Mouse (Mus musculus): ENCODE measurements around the gene Gpr35. TPM values are rescaled to one million over a fixed set of nuclear protein-coding genes. Genes with fewer than 3 reads are reported as not detected.

Gpr35 gene
- polyA plus RNA-seq, 1 experiment from 2014 or later: 0.50 TPM

DNA sequence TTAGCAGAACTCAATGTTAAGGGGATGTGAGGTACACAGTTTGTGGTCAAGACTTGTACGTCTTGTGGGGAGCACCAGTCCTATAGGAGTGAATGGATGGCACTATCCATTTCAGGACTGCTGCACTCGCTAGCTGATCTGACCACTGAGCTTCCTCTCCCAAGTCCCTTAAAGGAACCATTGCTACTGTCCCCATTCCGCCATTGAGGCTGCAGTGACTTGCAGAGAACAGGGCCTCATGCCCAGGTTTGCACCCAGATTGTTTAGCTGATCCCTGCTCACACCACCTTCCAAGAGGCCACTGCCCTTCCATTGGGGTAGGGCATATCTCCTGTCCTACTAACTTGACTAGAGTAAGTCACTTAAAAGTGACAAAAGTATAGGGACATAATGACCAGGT lies 42.0 kb upstream of the Gpr35 start:
- no peak overlapping the region for H3K4me3 ChIP-seq (ENCODE audit: low read depth, low read length)
- H3K36me3 ChIP-seq (ENCODE audit: insufficient read depth): no peaks in the 10 kb centered on the region
- 94% methylated on average over 3 of the region's 3 CpGs for WGBS
- H3K4me1 ChIP-seq (ENCODE audit: insufficient read depth): peaks cover 16% of the 10 kb centered on the region; the same call in 1 of the 2 replicates
- no peak for DNase-seq
- no peak overlapping the region for H3K4me2 ChIP-seq
- H3K9me3 ChIP-seq (ENCODE audit: low read depth, low read length): no peaks in the 10 kb centered on the region
- no peak for ATAC-seq (ENCODE audit: insufficient read depth)
- H3K27ac ChIP-seq (ENCODE audit: low read depth): no peak overlapping the region
- H3K27me3 ChIP-seq (ENCODE audit: insufficient read depth, low read length): no peaks in the 10 kb centered on the region
- no peak overlapping the region for H3K9ac ChIP-seq
- TF ChIP-seq CTCF (IDR thresholded peaks at IDR 0.05; ENCODE audit: low read depth): no peak

DNA sequence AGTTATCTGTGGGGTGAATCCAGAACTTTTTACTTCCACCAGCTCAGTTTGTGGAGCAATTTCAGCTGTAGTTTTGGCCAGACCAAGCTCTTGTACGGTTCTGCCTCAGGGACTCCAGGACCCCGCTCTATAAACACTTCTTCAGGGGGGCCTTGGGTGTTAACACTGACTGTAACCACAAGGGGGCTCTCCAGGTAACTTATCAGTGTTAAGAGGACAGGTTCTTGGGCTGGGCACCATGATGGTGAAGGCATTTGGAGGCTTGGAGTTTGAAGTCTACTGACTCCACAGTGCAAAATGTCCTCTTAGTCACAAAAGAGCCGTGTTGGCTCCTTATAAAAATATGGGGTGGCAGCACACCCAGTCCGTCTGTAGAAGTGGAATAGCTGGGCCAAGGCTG lies 41.6 kb upstream of the Gpr35 start:
- ATAC-seq (ENCODE audit: insufficient read depth) (no peak), DNase-seq (peak; percentile 49)
- no peaks in the 10 kb centered on the region for H3K9me3 ChIP-seq (ENCODE audit: low read depth, low read length)
- H3K4me2 ChIP-seq: no peak overlapping the region
- H3K4me1 ChIP-seq (ENCODE audit: insufficient read depth): peaks cover 16% of the 10 kb centered on the region; the same call in 1 of the 2 replicates
- WGBS: 63% methylated on average over 4 of the region's 4 CpGs
- H3K4me3 ChIP-seq (ENCODE audit: low read depth, low read length): no peak overlapping the region
- H3K27ac ChIP-seq (ENCODE audit: low read depth): no peak overlapping the region
- H3K27me3 ChIP-seq (ENCODE audit: insufficient read depth, low read length): no peaks in the 10 kb centered on the region
- TF ChIP-seq CTCF (IDR thresholded peaks at IDR 0.05; ENCODE audit: low read depth): peak; percentile 47
- peaks cover 3% of the 10 kb centered on the region; the same call in 1 of the 2 replicates for H3K36me3 ChIP-seq (ENCODE audit: insufficient read depth)
- no peak overlapping the region for H3K9ac ChIP-seq

DNA sequence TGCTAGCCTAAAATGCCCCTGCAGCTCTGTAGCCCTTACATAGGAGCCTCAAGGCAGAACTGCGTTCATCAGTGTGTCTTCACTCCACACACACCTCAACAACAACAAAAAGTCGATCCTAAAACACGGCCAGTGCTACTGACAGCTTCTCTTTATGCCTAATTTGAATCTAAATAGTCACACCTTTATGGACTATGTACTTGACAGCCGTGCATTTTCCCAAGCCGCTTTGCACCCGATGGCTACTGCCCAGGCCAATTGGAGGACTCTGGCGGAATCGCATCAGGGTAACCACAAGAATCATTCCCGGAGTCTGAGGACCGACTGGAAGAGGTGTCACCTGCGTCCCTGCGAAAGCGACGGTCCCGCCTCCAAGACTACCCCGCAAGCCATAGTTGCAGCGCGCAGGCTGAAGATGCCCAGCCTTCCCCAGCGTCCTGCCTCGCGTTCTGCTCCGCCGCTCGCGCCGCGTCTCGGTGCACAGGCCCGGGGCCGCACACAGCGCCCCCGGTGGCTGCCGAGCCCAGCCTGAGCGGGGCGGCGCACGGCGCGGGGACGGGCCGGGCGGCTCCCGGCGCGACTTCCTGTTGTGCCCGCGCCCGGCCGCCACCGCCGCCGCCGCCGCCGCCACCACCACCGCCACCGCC lies 40.3 kb upstream of the Gpr35 start, which contains the start of gene Rnpepl1:
Gene Rnpepl1, plus strand, starts transcription at position 545 of the 647 bp plus-strand sequence.
- Histone ChIP-seq H3K4me3 (ENCODE audit: low read depth, low read length) (peak within 1 kb of the TSS; percentile 72), H3K36me3 (ENCODE audit: insufficient read depth) (peaks cover 5% of the 10 kb centered on the region; the same call in 1 of the 2 replicates), H3K4me2 (peak within 1 kb of the TSS; percentile 92), H3K27ac (ENCODE audit: low read depth) (peak within 1 kb of the TSS; percentile 79), H3K9ac (peak within 1 kb of the TSS; percentile 86), H3K27me3 (ENCODE audit: insufficient read depth, low read length) (no peaks in the 10 kb centered on the region), H3K9me3 (ENCODE audit: low read depth, low read length) (no peaks in the 10 kb centered on the region), H3K4me1 (ENCODE audit: insufficient read depth) (peaks cover 16% of the 10 kb centered on the region; the same call in 1 of the 2 replicates)
- ATAC-seq (ENCODE audit: insufficient read depth) (peak; percentile 67), DNase-seq (peak; percentile 85)
- under 1% methylated on average over 47 of the region's 57 CpGs for WGBS
- TF ChIP-seq CTCF (IDR thresholded peaks at IDR 0.05; ENCODE audit: low read depth): peak; percentile 42

DNA sequence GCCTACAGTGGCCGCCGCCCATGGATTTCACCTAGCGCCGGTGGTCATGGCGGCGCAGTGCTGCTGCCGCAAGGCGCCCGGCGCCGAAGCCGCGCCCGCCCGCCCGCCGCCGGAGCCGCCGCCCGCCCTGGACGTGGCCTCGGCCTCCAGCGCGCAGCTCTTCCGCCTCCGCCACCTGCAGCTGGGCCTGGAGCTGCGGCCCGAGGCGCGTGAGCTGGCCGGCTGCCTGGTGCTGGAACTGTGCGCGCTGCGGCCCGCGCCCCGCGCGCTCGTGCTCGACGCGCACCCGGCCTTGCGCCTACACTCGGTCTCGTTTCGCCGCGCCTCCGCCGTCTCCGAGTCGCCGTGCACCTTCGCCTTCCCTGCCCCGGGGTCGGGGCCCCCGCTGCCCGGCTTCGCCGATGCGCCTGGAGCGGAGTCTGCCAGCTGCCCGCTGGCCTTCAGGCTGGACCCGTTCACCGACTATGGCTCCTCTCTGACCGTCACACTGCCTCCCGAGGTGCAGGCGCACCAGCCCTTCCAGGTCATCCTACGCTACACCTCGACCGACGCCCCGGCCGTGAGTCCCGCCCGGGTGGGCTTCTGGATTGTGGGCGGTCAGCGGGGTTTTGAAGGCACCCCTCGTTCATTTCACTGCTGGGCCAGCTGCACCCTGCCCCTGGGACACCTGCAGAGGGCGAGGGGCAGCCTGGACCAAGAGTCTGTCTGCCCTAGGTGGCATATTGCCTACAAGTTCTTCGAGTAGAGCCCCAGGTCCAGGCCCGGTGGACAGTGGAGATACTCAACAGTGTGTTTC lies 39.5 kb upstream of the Gpr35 start:
- peak overlapping the region; percentile 79 for H3K27ac ChIP-seq (ENCODE audit: low read depth)
- peak overlapping the region; percentile 72 for H3K4me3 ChIP-seq (ENCODE audit: low read depth, low read length)
- peaks cover 16% of the 10 kb centered on the region; the same call in 1 of the 2 replicates for H3K4me1 ChIP-seq (ENCODE audit: insufficient read depth)
- H3K4me2 ChIP-seq: peak overlapping the region; percentile 92
- H3K36me3 ChIP-seq (ENCODE audit: insufficient read depth): peaks cover 12% of the 10 kb centered on the region
- ATAC-seq (ENCODE audit: insufficient read depth) (peak; percentile 29), DNase-seq (peak; percentile 75)
- no peaks in the 10 kb centered on the region for H3K9me3 ChIP-seq (ENCODE audit: low read depth, low read length)
- H3K27me3 ChIP-seq (ENCODE audit: insufficient read depth, low read length): no peaks in the 10 kb centered on the region
- TF ChIP-seq CTCF (IDR thresholded peaks at IDR 0.05; ENCODE audit: low read depth): no peak
- WGBS: 1% methylated on average over 60 of the region's 85 CpGs
- H3K9ac ChIP-seq: peak overlapping the region; percentile 86

DNA sequence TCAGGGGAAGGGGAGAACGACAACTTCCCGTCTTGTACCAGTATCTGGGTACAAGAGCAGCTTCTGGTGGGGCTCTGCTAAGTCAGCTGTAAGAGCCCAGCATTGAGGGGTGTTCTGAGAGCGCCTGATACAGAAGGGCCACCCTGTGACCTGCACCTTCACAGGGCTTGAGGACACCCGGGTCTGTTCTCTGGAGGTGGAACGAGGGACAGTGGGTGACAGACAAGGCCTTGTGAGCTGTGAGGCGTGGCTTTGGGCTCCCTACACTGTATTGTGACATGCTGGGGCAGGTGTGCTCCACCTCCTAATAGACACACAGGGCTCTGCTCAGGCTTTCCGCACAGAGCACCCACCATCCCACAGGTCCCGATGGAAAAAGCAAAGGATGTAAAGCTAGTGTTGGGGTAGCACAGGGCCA lies 38.9 kb upstream of the Gpr35 start:
- no peak for ATAC-seq (ENCODE audit: insufficient read depth)
- no peak for DNase-seq
- H3K4me3 ChIP-seq (ENCODE audit: low read depth, low read length): peak overlapping the region; percentile 72
- peaks cover 16% of the 10 kb centered on the region; the same call in 1 of the 2 replicates for H3K4me1 ChIP-seq (ENCODE audit: insufficient read depth)
- no peak overlapping the region for H3K27ac ChIP-seq (ENCODE audit: low read depth)
- 41% methylated on average over 8 of the region's 8 CpGs for WGBS
- peaks cover 18% of the 10 kb centered on the region for H3K36me3 ChIP-seq (ENCODE audit: insufficient read depth)
- H3K4me2 ChIP-seq: peak overlapping the region; percentile 92
- H3K9ac ChIP-seq: peak overlapping the region; percentile 86
- no peaks in the 10 kb centered on the region for H3K27me3 ChIP-seq (ENCODE audit: insufficient read depth, low read length)
- no peak for TF ChIP-seq CTCF (IDR thresholded peaks at IDR 0.05; ENCODE audit: low read depth)
- no peaks in the 10 kb centered on the region for H3K9me3 ChIP-seq (ENCODE audit: low read depth, low read length)

DNA sequence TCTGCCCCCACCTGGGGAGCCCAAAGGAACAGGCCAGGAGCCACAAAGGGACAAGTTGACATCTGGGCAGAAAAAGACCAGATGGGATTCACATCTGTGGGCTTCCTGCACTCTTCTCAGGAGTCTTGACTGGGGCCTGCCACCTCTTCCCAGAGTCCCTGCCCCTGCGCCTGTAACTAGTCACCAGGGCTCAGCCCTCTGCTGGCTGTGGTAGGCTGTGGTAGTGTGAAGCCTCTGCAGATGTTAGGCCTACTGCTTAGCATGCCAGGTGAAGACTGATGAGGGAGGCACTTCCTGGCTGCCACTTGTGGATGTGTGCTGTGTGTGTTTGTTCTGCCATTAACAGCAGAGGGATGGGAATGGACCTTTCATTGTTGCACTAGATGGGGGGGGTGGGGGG lies 38.4 kb upstream of the Gpr35 start:
- peak overlapping the region; percentile 72 for H3K4me3 ChIP-seq (ENCODE audit: low read depth, low read length)
- peak overlapping the region; percentile 14; the same call in 1 of the 2 replicates for H3K9ac ChIP-seq
- H3K27ac ChIP-seq (ENCODE audit: low read depth): no peak overlapping the region
- peak overlapping the region; percentile 92 for H3K4me2 ChIP-seq
- H3K9me3 ChIP-seq (ENCODE audit: low read depth, low read length): no peaks in the 10 kb centered on the region
- peaks cover 24% of the 10 kb centered on the region for H3K36me3 ChIP-seq (ENCODE audit: insufficient read depth)
- no peaks in the 10 kb centered on the region for H3K27me3 ChIP-seq (ENCODE audit: insufficient read depth, low read length)
- no peak for ATAC-seq (ENCODE audit: insufficient read depth)
- peak; percentile 25 for DNase-seq
- H3K4me1 ChIP-seq (ENCODE audit: insufficient read depth): peaks cover 16% of the 10 kb centered on the region; the same call in 1 of the 2 replicates
- peak; percentile 49 for TF ChIP-seq CTCF (IDR thresholded peaks at IDR 0.05; ENCODE audit: low read depth)
- 73% methylated on average over 1 of the region's 1 CpGs for WGBS

DNA sequence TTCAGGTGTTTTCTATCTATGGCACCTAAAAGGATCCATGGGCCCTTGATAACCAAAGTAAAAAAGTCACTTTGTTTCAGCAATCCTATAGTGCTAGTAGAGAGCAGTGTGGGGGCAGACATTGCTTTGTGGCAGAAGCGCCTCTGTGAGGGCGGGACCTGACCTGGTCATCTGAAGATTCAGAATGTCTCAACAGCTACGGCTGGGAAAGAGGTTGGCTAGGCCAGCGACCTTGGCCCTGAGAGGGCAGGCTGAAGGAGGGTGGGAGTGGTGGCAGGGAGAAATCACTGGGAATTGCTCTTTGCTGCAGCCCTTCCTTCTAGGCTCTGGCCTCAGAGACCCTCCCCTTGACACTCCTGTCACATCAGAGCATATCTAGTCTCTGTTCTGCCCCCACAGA lies 36.4 kb upstream of the Gpr35 start:
- WGBS: 78% methylated on average over 4 of the region's 4 CpGs
- Histone ChIP-seq H3K4me3 (ENCODE audit: low read depth, low read length) (no peak overlapping the region), H3K4me1 (ENCODE audit: insufficient read depth) (peaks cover 16% of the 10 kb centered on the region; the same call in 1 of the 2 replicates), H3K27me3 (ENCODE audit: insufficient read depth, low read length) (no peaks in the 10 kb centered on the region), H3K9ac (no peak overlapping the region), H3K9me3 (ENCODE audit: low read depth, low read length) (no peaks in the 10 kb centered on the region), H3K4me2 (no peak overlapping the region), H3K36me3 (ENCODE audit: insufficient read depth) (peaks cover 41% of the 10 kb centered on the region), H3K27ac (ENCODE audit: low read depth) (no peak overlapping the region)
- TF ChIP-seq CTCF (IDR thresholded peaks at IDR 0.05; ENCODE audit: low read depth): no peak
- ATAC-seq (ENCODE audit: insufficient read depth) (no peak), DNase-seq (no peak)

Data from lung, embryonic 14.5 days (tissue).